Mouse (Mus musculus) heart, embryonic 16.5 days (tissue): ENCODE measurements around the gene Sh3pxd2a. TPM values are rescaled to one million over a fixed set of nuclear protein-coding genes. Genes with fewer than 3 reads are reported as not detected.

ENCODE experiments used
- ATAC-seq: fragments of 200-750 bp; cut with Nextera tagmentation; replicated peaks from 2 replicates; pipeline ENCODE4 v1.8.0; 2017; ENCODE audit warnings: moderate number of reproducible peaks; ENCODE audit not compliant: insufficient read depth, low FRiP score; ENCODE audit errors: extremely low read depth
- H3K27ac ChIP-seq: fragments of 300-500 bp; sonication (generic); 2 replicates; pipeline ENCODE4 v1.5.1; 2014; ENCODE audit warnings: mild to moderate bottlenecking, low read length, control low read depth, moderate library complexity
- H3K27me3 ChIP-seq: fragments of 300-500 bp; sonication (generic); 2 replicates; pipeline ENCODE4 v1.6.1; 2014; ENCODE audit warnings: low read length, mixed read lengths; ENCODE audit not compliant: control insufficient read depth, insufficient read depth
- H3K36me3 ChIP-seq: fragments of 300-500 bp; sonication (generic); 2 replicates; pipeline ENCODE4 v1.6.1; 2014; ENCODE audit not compliant: control insufficient read depth, insufficient read depth
- H3K4me1 ChIP-seq: fragments of 300-500 bp; sonication (generic); 2 replicates; pipeline ENCODE4 v1.6.1; 2014; ENCODE audit warnings: low read length, mixed read lengths; ENCODE audit not compliant: control insufficient read depth, insufficient read depth
- H3K4me2 ChIP-seq: fragments of 300-500 bp; sonication (generic); 2 replicates; pipeline ENCODE4 v1.6.1; 2014; ENCODE audit warnings: low read depth, mild to moderate bottlenecking, control low read depth, low read length
- H3K4me3 ChIP-seq: fragments of 300-500 bp; sonication (generic); 2 replicates; pipeline ENCODE4 v1.5.1; 2014; ENCODE audit warnings: mild to moderate bottlenecking, control low read depth, low read length
- H3K9ac ChIP-seq: fragments of 300-500 bp; sonication (generic); 2 replicates; pipeline ENCODE4 v1.6.1; 2014; ENCODE audit warnings: low read length, control low read depth
- H3K9me3 ChIP-seq: fragments of 300-500 bp; sonication (generic); replicated peaks from 2 replicates; pipeline ENCODE4 v1.6.1; 2016; ENCODE audit warnings: low read length; ENCODE audit not compliant: control insufficient read depth
- WGBS: fragments of 180-500 bp; shearing (Covaris S2); extraction: QIAGEN DNeasy Blood & Tissue Kit; methylation state at CpG from one replicate; pipeline ENCODE4 v1.1.7; 2014; 5-methylcytosine and 5-hydroxymethylcytosine counted together
- polyA plus RNA-seq: library from polyadenylated mRNA; unstranded; fragments of >200 nt; fragmentation: Nextera tagmentation; extraction: Ambion mirVana; gene quantifications from 2 replicates; pipeline ENCODE4 v1.2.1, GENCODE M21; 2015

The Sh3pxd2a gene
- polyA plus RNA-seq, 1 experiment from 2014 or later: 4.5 TPM

GRCm38 (mm10) chr19:47247791-47248190 lies 216.4 kb downstream of the Sh3pxd2a start:
- H3K4me1 ChIP-seq: peaks cover 2% of the 10 kb centered on the region; the same call in 1 of the 2 replicates
- no peak overlapping the region for H3K27ac ChIP-seq
- H3K9ac ChIP-seq: no peak overlapping the region
- no peak for ATAC-seq
- no peak overlapping the region for H3K4me3 ChIP-seq
- WGBS: 42% methylated on average over 11 of the region's 11 CpGs
- no peaks in the 10 kb centered on the region for H3K36me3 ChIP-seq
- H3K27me3 ChIP-seq: peaks cover 22% of the 10 kb centered on the region
- no peaks in the 10 kb centered on the region for H3K9me3 ChIP-seq
- H3K4me2 ChIP-seq: no peak overlapping the region

- no peak overlapping the region for H3K4me3 ChIP-seq
- H3K9ac ChIP-seq: no peak overlapping the region
- 80% methylated on average over 8 of the region's 8 CpGs for WGBS
- ATAC-seq: no peak
- H3K9me3 ChIP-seq: no peaks in the 10 kb centered on the region
- H3K27me3 ChIP-seq: no peaks in the 10 kb centered on the region
- H3K4me1 ChIP-seq: peaks cover 2% of the 10 kb centered on the region; the same call in 1 of the 2 replicates
- no peak overlapping the region for H3K4me2 ChIP-seq
- H3K27ac ChIP-seq: no peak overlapping the region
- no peaks in the 10 kb centered on the region for H3K36me3 ChIP-seq
These were observed 218.7 kb downstream of the Sh3pxd2a start for GRCm38 (mm10) chr19:47245512-47245911.

- Histone ChIP-seq H3K36me3 (no peaks in the 10 kb centered on the region), H3K27me3 (no peaks in the 10 kb centered on the region; the same call in 1 of the 2 replicates), H3K4me2 (no peak overlapping the region), H3K9me3 (no peaks in the 10 kb centered on the region), H3K9ac (no peak overlapping the region), H3K27ac (no peak overlapping the region), H3K4me3 (no peak overlapping the region), H3K4me1 (no peaks in the 10 kb centered on the region)
- WGBS: 68% methylated on average over 4 of the region's 4 CpGs
- no peak for ATAC-seq
These were observed 222.0 kb downstream of the Sh3pxd2a start for GRCm38 (mm10) chr19:47242227-47242626.

GRCm38 (mm10) chr19:47240957-47241356 lies 223.2 kb downstream of the Sh3pxd2a start:
- ATAC-seq: no peak
- H3K4me3 ChIP-seq: no peak overlapping the region
- 53% methylated on average over 7 of the region's 7 CpGs for WGBS
- H3K4me2 ChIP-seq: peak overlapping the region; percentile 21
- no peaks in the 10 kb centered on the region for H3K36me3 ChIP-seq
- no peaks in the 10 kb centered on the region for H3K9me3 ChIP-seq
- no peaks in the 10 kb centered on the region; the same call in 1 of the 2 replicates for H3K27me3 ChIP-seq
- H3K4me1 ChIP-seq: no peaks in the 10 kb centered on the region
- no peak overlapping the region for H3K9ac ChIP-seq
- H3K27ac ChIP-seq: no peak overlapping the region

DNA sequence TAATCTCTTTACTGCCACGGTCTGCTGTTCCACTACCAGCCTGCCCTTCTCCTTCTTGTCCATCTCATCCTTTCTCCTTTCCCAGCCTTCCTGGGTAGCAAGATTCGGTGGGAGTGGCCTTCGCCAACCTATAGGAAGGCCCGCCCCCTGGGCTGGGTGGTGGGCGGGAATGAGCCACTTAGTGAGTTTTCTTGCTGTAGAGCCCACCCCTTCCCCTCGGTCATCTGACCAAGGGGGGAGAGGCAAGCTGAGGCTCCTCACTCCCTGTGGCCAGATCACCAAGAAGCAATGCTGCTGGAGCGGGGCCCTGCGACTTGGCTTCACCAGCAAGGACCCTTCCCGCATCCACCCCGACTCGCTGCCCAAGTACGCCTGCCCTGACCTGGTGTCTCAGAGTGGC lies 224.1 kb downstream of the Sh3pxd2a start:
- Histone ChIP-seq H3K27me3 (no peaks in the 10 kb centered on the region; the same call in 1 of the 2 replicates), H3K36me3 (no peaks in the 10 kb centered on the region), H3K9me3 (no peaks in the 10 kb centered on the region), H3K9ac (no peak overlapping the region), H3K4me1 (no peaks in the 10 kb centered on the region), H3K4me3 (peak overlapping the region; percentile 27), H3K27ac (no peak overlapping the region), H3K4me2 (peak overlapping the region; percentile 21)
- WGBS: 36% methylated on average over 12 of the region's 12 CpGs
- 0 out of 2 replicates have a peak, but pooled peaks have one; percentile 45 for ATAC-seq

GRCm38 (mm10) chr19:47233087-47233486 lies 231.1 kb downstream of the Sh3pxd2a start:
- Histone ChIP-seq H3K27ac (no peak overlapping the region), H3K9ac (no peak overlapping the region), H3K36me3 (no peaks in the 10 kb centered on the region), H3K4me3 (no peak overlapping the region), H3K4me2 (no peak overlapping the region), H3K27me3 (no peaks in the 10 kb centered on the region), H3K9me3 (no peaks in the 10 kb centered on the region), H3K4me1 (peaks cover 10% of the 10 kb centered on the region)
- no peak for ATAC-seq
- 83% methylated on average over 3 of the region's 3 CpGs for WGBS

GRCm38 (mm10) chr19:47232077-47232865 lies 231.9 kb downstream of the Sh3pxd2a start:
- Histone ChIP-seq H3K4me3 (no peak overlapping the region), H3K27me3 (no peaks in the 10 kb centered on the region), H3K9ac (no peak overlapping the region), H3K27ac (no peak overlapping the region), H3K9me3 (no peaks in the 10 kb centered on the region), H3K4me1 (peaks cover 10% of the 10 kb centered on the region), H3K36me3 (no peaks in the 10 kb centered on the region), H3K4me2 (no peak overlapping the region)
- ATAC-seq: no peak
- 82% methylated on average over 5 of the region's 5 CpGs for WGBS

GRCm38 (mm10) chr19:47231389-47231788 lies 232.8 kb downstream of the Sh3pxd2a start:
- 84% methylated on average over 6 of the region's 6 CpGs for WGBS
- Histone ChIP-seq H3K9me3 (no peaks in the 10 kb centered on the region), H3K4me1 (peaks cover 10% of the 10 kb centered on the region), H3K27ac (no peak overlapping the region), H3K9ac (no peak overlapping the region), H3K27me3 (no peaks in the 10 kb centered on the region), H3K36me3 (no peaks in the 10 kb centered on the region), H3K4me2 (no peak overlapping the region), H3K4me3 (no peak overlapping the region)
- ATAC-seq: no peak

- no peak for ATAC-seq
- no peaks in the 10 kb centered on the region for H3K9me3 ChIP-seq
- no peaks in the 10 kb centered on the region for H3K36me3 ChIP-seq
- H3K27ac ChIP-seq: no peak overlapping the region
- H3K27me3 ChIP-seq: no peaks in the 10 kb centered on the region
- H3K4me2 ChIP-seq: no peak overlapping the region
- WGBS: 85% methylated on average over 8 of the region's 8 CpGs
- no peak overlapping the region for H3K9ac ChIP-seq
- peaks cover 10% of the 10 kb centered on the region for H3K4me1 ChIP-seq
- no peak overlapping the region for H3K4me3 ChIP-seq
These were observed 233.5 kb downstream of the Sh3pxd2a start for GRCm38 (mm10) chr19:47230682-47231081.
